Mouse (Mus musculus): ENCODE measurements around the gene Mdm4. TPM values are rescaled to one million over a fixed set of nuclear protein-coding genes. Genes with fewer than 3 reads are reported as not detected.

Mdm4 gene
- total and polyA plus RNA-seq, 2 experiments from 2014 or later, result 13.4 to 42.2 TPM

GRCm38 (mm10) chr1:132910414-132911041 is 119.8 kb downstream of the Mdm4 start:
- 77% methylated on average over 11 of the region's 11 CpGs for WGBS
- TF ChIP-seq CTCF (IDR thresholded peaks at IDR 0.05; ENCODE audit: low read depth) (no peak), EP300 (IDR thresholded peaks at IDR 0.05; ENCODE audit: low read depth) (no peak)
- no peaks in the 10 kb centered on the region for H3K36me3 ChIP-seq (replicated peaks; ENCODE audit: control insufficient read depth, insufficient read depth, low read length)
- no peak overlapping the region for H3K4me2 ChIP-seq (ENCODE audit: low read depth, low read length)
- no peak overlapping the region for H3K9ac ChIP-seq (replicated peaks; ENCODE audit: low read depth, low read length)
- H3K27me3 ChIP-seq (ENCODE audit: control insufficient read depth, insufficient read depth, low read length), result no peaks in the 10 kb centered on the region
- H3K4me1 ChIP-seq (ENCODE audit: control insufficient read depth, insufficient read depth), result no peaks in the 10 kb centered on the region
- ATAC-seq (ENCODE audit: insufficient read depth, low read depth), result no peak
- H3K9me3 ChIP-seq (replicated peaks; ENCODE audit: control insufficient read depth, low read length), result no peaks in the 10 kb centered on the region
- no peak overlapping the region for H3K27ac ChIP-seq (ENCODE audit: low read depth)
- no peak overlapping the region for H3K4me3 ChIP-seq (ENCODE audit: low read depth, low read length)
- no peak for DNase-seq (ENCODE audit: low spot score)

GRCm38 (mm10) chr1:132909951-132910350 is 120.4 kb downstream of the Mdm4 start:
- Histone ChIP-seq H3K36me3 (replicated peaks; ENCODE audit: control insufficient read depth, insufficient read depth, low read length) (no peaks in the 10 kb centered on the region), H3K9ac (replicated peaks; ENCODE audit: low read depth, low read length) (no peak overlapping the region), H3K4me3 (ENCODE audit: low read depth, low read length) (no peak overlapping the region), H3K9me3 (replicated peaks; ENCODE audit: control insufficient read depth, low read length) (no peaks in the 10 kb centered on the region), H3K4me2 (ENCODE audit: low read depth, low read length) (no peak overlapping the region), H3K27ac (ENCODE audit: low read depth) (no peak overlapping the region), H3K4me1 (ENCODE audit: control insufficient read depth, insufficient read depth) (no peaks in the 10 kb centered on the region), H3K27me3 (ENCODE audit: control insufficient read depth, insufficient read depth, low read length) (no peaks in the 10 kb centered on the region)
- TF ChIP-seq CTCF (IDR thresholded peaks at IDR 0.05; ENCODE audit: low read depth), result no peak
- no peak for TF ChIP-seq EP300 (IDR thresholded peaks at IDR 0.05; ENCODE audit: low read depth)
- ATAC-seq (ENCODE audit: insufficient read depth, low read depth) (no peak), DNase-seq (ENCODE audit: low spot score) (no peak)
- WGBS, result 75% methylated on average over 1 of the region's 1 CpGs

Small RNA genes lying within 50 kb of the gene (microRNA-seq; reads per million reads assigned to microRNA genes)
- gene Gm44300, result not detected

Other genes with a start within 250 kb of the Mdm4 start
- gene Lrrn2, start 150.3 kb downstream of the Mdm4 start, total RNA-seq (2014; rRNA removed; ENCODE audit: low replicate concordance), result 5.0 and 5.1 TPM in 2 replicates
- gene Lrrn2, start 150.3 kb downstream of the Mdm4 start, polyA plus RNA-seq (2015; fragmentation: Nextera tagmentation; extraction: Ambion mirVana), result 6.7 and 7.0 TPM in 2 replicates
- gene Pik3c2b, start 15.1 kb upstream of the Mdm4 start, total RNA-seq (2014; rRNA removed; ENCODE audit: low replicate concordance), result 16.3 and 17.4 TPM in 2 replicates
- 7.6 and 7.8 TPM in 2 replicates for gene Pik3c2b, start 15.1 kb upstream of the Mdm4 start, polyA plus RNA-seq (2015; fragmentation: Nextera tagmentation; extraction: Ambion mirVana)
- 24.4 and 34.8 TPM in 2 replicates for gene Ppp1r15b, start 100.6 kb upstream of the Mdm4 start, total RNA-seq (2014; rRNA removed; ENCODE audit: low replicate concordance)
- 10.5 and 12.2 TPM in 2 replicates for gene Ppp1r15b, start 100.6 kb upstream of the Mdm4 start, polyA plus RNA-seq (2015; fragmentation: Nextera tagmentation; extraction: Ambion mirVana)
- 19.2 and 36.1 TPM in 2 replicates for gene Plekha6, start 133.6 kb upstream of the Mdm4 start, total RNA-seq (2014; rRNA removed; ENCODE audit: low replicate concordance)
- gene Plekha6, start 133.6 kb upstream of the Mdm4 start, polyA plus RNA-seq (2015; fragmentation: Nextera tagmentation; extraction: Ambion mirVana), result 4.8 and 7.0 TPM in 2 replicates